Mouse (Mus musculus) lung, embryonic 14.5 days (tissue): Measurements from ENCODE around the gene Sugt1. TPM values are rescaled to one million over a fixed set of nuclear protein-coding genes. Genes with fewer than 3 reads are reported as not detected.

Experiments used
- ATAC-seq: fragments of 200-750 bp; cut with Nextera tagmentation; 2 replicates; pipeline ENCODE4 v1.8.0; 2017; ENCODE audit warnings: mild to moderate bottlenecking, moderate TSS enrichment, moderate library complexity; ENCODE audit not compliant: insufficient read depth
- DNase-seq: peaks from one replicate; pipeline ENCODE4 v3.0.0-alpha.2; 2015
- H3K27ac ChIP-seq: fragments of 300-500 bp; sonication (generic); 2 replicates; pipeline ENCODE4 v1.5.1; 2014; ENCODE audit warnings: low read depth, mild to moderate bottlenecking, moderate library complexity
- H3K27me3 ChIP-seq: fragments of 300-500 bp; sonication (generic); 2 replicates; pipeline ENCODE4 v1.6.1; 2014; ENCODE audit warnings: low read length, control low read depth; ENCODE audit not compliant: insufficient read depth
- H3K36me3 ChIP-seq: fragments of 300-500 bp; sonication (generic); 2 replicates; pipeline ENCODE4 v1.6.1; 2014; ENCODE audit warnings: control low read depth; ENCODE audit not compliant: insufficient read depth
- H3K4me1 ChIP-seq: fragments of 300-500 bp; sonication (generic); 2 replicates; pipeline ENCODE4 v1.6.1; 2014; ENCODE audit warnings: antibody characterized with exemption, control low read depth; ENCODE audit not compliant: insufficient read depth
- H3K4me2 ChIP-seq: fragments of 300-500 bp; sonication (generic); 2 replicates; pipeline ENCODE4 v1.6.1; 2014; ENCODE audit warnings: mild to moderate bottlenecking
- H3K4me3 ChIP-seq: fragments of 300-500 bp; sonication (generic); 2 replicates; pipeline ENCODE4 v1.5.1; 2014; ENCODE audit warnings: low read depth, low read length
- H3K9ac ChIP-seq: fragments of 300-500 bp; sonication (generic); 2 replicates; pipeline ENCODE4 v1.6.1; 2014
- H3K9me3 ChIP-seq: fragments of 300-500 bp; sonication (generic); 2 replicates; pipeline ENCODE4 v1.6.1; 2016; ENCODE audit warnings: low read depth, low read length, control low read depth
- CTCF ChIP-seq: IDR thresholded peaks from 2 replicates; pipeline ENCODE4 v1.5.1; 2016; ENCODE audit warnings: antibody characterized with exemption, low read depth
- WGBS: fragments of 180-500 bp; shearing (Covaris S2); extraction: QIAGEN DNeasy Blood & Tissue Kit; methylation state at CpG from one replicate; pipeline ENCODE4 v1.1.7; 2014; 5-methylcytosine and 5-hydroxymethylcytosine counted together
- polyA plus RNA-seq: library from polyadenylated mRNA; unstranded; fragments of >200 nt; fragmentation: Nextera tagmentation; extraction: Ambion mirVana; gene quantifications from 2 replicates; pipeline ENCODE4 v1.2.1, GENCODE M21; 2014

The Sugt1 gene
- polyA plus RNA-seq, 1 experiment from 2014 or later: 128 TPM

DNA sequence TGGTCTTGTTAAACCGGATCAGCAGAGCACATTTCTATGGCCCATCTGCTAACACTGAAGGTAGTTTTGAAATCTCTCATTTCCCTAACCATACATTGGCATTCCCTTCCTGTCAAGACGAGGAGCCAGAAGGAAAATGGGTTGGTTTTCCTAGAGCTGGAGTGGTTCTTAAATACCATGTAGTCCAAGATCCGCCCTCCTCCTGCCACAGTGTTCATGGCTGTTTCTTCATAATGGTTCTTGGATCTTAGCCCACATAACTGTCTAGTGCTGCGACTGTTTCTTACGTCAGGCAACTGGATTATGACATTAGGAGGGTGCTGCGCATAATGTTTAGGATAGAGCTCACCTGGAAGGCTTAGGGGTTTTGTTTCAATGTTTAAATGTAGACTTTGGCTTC lies 44.8 kb downstream of the Sugt1 start:
- H3K4me2 ChIP-seq: no peak overlapping the region
- H3K27me3 ChIP-seq: no peaks in the 10 kb centered on the region
- 80% methylated on average over 6 of the region's 6 CpGs for WGBS
- DNase-seq (peak; percentile 6), ATAC-seq (no peak)
- no peak overlapping the region for H3K9ac ChIP-seq
- H3K27ac ChIP-seq: no peak overlapping the region
- H3K9me3 ChIP-seq: no peaks in the 10 kb centered on the region
- H3K4me3 ChIP-seq: no peak overlapping the region
- H3K36me3 ChIP-seq: peaks cover 31% of the 10 kb centered on the region
- no peak for TF ChIP-seq CTCF
- H3K4me1 ChIP-seq: no peaks in the 10 kb centered on the region

DNA sequence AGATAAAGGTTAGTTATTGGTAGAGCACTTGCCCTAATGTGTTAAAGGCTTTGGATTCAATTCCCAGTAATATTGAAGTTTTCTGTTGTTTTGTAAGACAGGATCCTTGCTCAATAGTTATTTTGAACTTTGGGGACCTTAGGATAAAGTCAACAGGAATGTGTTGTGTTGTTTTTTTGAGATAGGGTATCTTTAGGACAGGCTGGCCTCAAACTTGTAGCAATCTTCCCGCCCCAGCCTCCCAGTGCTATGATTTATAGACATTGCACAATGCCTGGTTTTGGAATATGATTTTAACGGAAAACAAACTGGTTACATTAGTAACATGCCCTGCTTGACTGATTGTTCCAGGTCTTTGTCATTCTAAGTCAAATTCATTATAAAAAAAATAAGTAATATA lies 45.7 kb downstream of the Sugt1 start:
- Histone ChIP-seq H3K36me3 (peaks cover 27% of the 10 kb centered on the region), H3K4me1 (no peaks in the 10 kb centered on the region), H3K27ac (no peak overlapping the region), H3K27me3 (no peaks in the 10 kb centered on the region), H3K9me3 (no peaks in the 10 kb centered on the region), H3K4me2 (no peak overlapping the region), H3K9ac (no peak overlapping the region), H3K4me3 (no peak overlapping the region)
- no peak for ATAC-seq
- TF ChIP-seq CTCF: no peak
- WGBS: 93% methylated on average over 2 of the region's 2 CpGs
- no peak for DNase-seq

DNA sequence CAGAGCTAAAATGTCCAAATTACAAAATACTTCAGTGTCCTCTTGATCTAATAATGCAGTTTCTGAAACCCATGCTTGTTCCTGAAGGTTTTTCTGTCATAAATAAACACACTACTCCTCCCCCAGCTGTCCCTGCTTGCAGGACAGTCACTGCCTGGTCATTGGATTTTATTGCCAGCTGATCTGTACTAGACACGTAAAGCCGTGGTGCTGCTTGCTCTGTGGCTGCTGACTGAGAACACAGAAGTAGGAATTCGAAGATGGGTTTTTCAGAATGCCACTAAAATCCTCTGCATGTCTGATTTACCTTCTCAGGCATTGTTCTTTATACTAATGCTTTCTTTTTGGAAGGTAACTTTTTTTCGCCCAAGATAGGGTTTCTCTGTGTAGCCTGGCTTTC lies 49.3 kb downstream of the Sugt1 start:
- Histone ChIP-seq H3K36me3 (peaks cover 2% of the 10 kb centered on the region; the same call in 1 of the 2 replicates), H3K4me3 (no peak overlapping the region), H3K27me3 (no peaks in the 10 kb centered on the region), H3K4me1 (no peaks in the 10 kb centered on the region), H3K4me2 (no peak overlapping the region), H3K27ac (no peak overlapping the region), H3K9ac (no peak overlapping the region), H3K9me3 (no peaks in the 10 kb centered on the region)
- ATAC-seq (no peak), DNase-seq (peak; percentile 24)
- 67% methylated on average over 4 of the region's 4 CpGs for WGBS
- no peak for TF ChIP-seq CTCF

- H3K4me1 ChIP-seq: no peaks in the 10 kb centered on the region
- H3K9me3 ChIP-seq: no peaks in the 10 kb centered on the region
- DNase-seq (no peak), ATAC-seq (no peak)
- 77% methylated on average over 9 of the region's 9 CpGs for WGBS
- no peak overlapping the region for H3K9ac ChIP-seq
- no peak overlapping the region for H3K27ac ChIP-seq
- no peak overlapping the region for H3K4me3 ChIP-seq
- H3K36me3 ChIP-seq: no peaks in the 10 kb centered on the region
- H3K27me3 ChIP-seq: peaks cover 5% of the 10 kb centered on the region; the same call in 1 of the 2 replicates
- no peak overlapping the region for H3K4me2 ChIP-seq
- TF ChIP-seq CTCF: no peak
Observed at GRCm38 (mm10) chr14:79642063-79642462, 54.6 kb downstream of the Sugt1 start.

GRCm38 (mm10) chr14:79645378-79645777 lies 57.9 kb downstream of the Sugt1 start:
- H3K9me3 ChIP-seq: no peaks in the 10 kb centered on the region
- H3K27me3 ChIP-seq: peaks cover 5% of the 10 kb centered on the region; the same call in 1 of the 2 replicates
- no peak overlapping the region for H3K9ac ChIP-seq
- no peak overlapping the region for H3K4me3 ChIP-seq
- DNase-seq (no peak), ATAC-seq (no peak)
- H3K4me2 ChIP-seq: no peak overlapping the region; the same call in 1 of the 2 replicates
- H3K27ac ChIP-seq: no peak overlapping the region
- TF ChIP-seq CTCF: no peak
- no peaks in the 10 kb centered on the region for H3K4me1 ChIP-seq
- WGBS: 7% methylated on average over 11 of the region's 11 CpGs
- no peaks in the 10 kb centered on the region for H3K36me3 ChIP-seq

- no peak overlapping the region for H3K4me2 ChIP-seq
- no peaks in the 10 kb centered on the region for H3K9me3 ChIP-seq
- H3K27me3 ChIP-seq: peaks cover 5% of the 10 kb centered on the region; the same call in 1 of the 2 replicates
- no peak overlapping the region for H3K27ac ChIP-seq
- no peak overlapping the region for H3K9ac ChIP-seq
- no peaks in the 10 kb centered on the region for H3K36me3 ChIP-seq
- DNase-seq: no peak
- WGBS: 57% methylated on average over 3 of the region's 3 CpGs
- no peak for ATAC-seq
- TF ChIP-seq CTCF: no peak
- no peaks in the 10 kb centered on the region for H3K4me1 ChIP-seq
- H3K4me3 ChIP-seq: no peak overlapping the region
Observed at GRCm38 (mm10) chr14:79649680-79650079, 62.2 kb downstream of the Sugt1 start.

GRCm38 (mm10) chr14:79652654-79653053 lies 65.2 kb downstream of the Sugt1 start:
- Histone ChIP-seq H3K4me1 (no peaks in the 10 kb centered on the region), H3K9me3 (no peaks in the 10 kb centered on the region), H3K4me2 (no peak overlapping the region), H3K36me3 (no peaks in the 10 kb centered on the region), H3K27ac (no peak overlapping the region), H3K4me3 (no peak overlapping the region), H3K27me3 (no peaks in the 10 kb centered on the region), H3K9ac (no peak overlapping the region)
- 27% methylated on average over 4 of the region's 4 CpGs for WGBS
- DNase-seq (peak; percentile 56), ATAC-seq (peak; percentile 87)
- no peak for TF ChIP-seq CTCF

DNA sequence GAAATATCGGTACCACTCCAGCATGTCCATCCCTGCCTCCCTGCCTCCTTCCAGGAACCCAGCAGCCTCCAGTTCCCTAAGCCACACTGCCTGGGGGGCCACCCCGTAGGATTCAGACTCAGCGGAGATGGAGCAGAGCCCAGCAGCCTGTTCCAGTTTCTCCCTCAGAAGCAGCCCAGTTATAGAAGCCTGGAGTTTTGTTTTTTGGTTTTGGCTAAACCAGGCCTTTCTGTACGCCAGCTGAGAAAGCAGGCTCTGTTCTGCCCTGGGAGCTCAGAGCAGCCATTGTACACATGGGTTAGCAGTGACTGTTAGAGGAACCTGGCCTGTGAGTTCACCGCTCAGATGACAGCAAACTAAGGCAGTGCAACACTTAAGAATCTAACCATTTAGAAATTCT lies 70.8 kb downstream of the Sugt1 start:
- ATAC-seq: no peak
- H3K9me3 ChIP-seq: no peaks in the 10 kb centered on the region
- no peak overlapping the region for H3K4me3 ChIP-seq
- no peak for TF ChIP-seq CTCF
- DNase-seq: no peak
- no peaks in the 10 kb centered on the region for H3K36me3 ChIP-seq
- no peak overlapping the region for H3K27ac ChIP-seq
- H3K27me3 ChIP-seq: no peaks in the 10 kb centered on the region
- WGBS: 66% methylated on average over 5 of the region's 5 CpGs
- H3K9ac ChIP-seq: no peak overlapping the region
- H3K4me2 ChIP-seq: no peak overlapping the region
- H3K4me1 ChIP-seq: no peaks in the 10 kb centered on the region
